Mouse (Mus musculus) erythroblast, embryonic 14.5 days (primary cell): ENCODE measurements around the gene Pde7b.

ENCODE experiments used
- GATA1 ChIP-seq: IDR thresholded peaks from 2 replicates; pipeline ENCODE4 v1.6.1; 2012; ENCODE audit warnings: low read length, inconsistent platforms, mixed read lengths
- TAL1 ChIP-seq: IDR thresholded peaks from 3 replicates; pipeline ENCODE4 v1.6.1; 2012; ENCODE audit warnings: low read length, inconsistent platforms, mixed read lengths

- no peak for TF ChIP-seq GATA1
- TF ChIP-seq TAL1: no peak
These were observed 118.9 kb downstream of the Pde7b start for GRCm38 (mm10) chr10:20606007-20606406.
